Mouse (Mus musculus) adrenal gland, adult 8-10 months (tissue): ENCODE measurements around the gene Ptbp3. TPM values are rescaled to one million over a fixed set of nuclear protein-coding genes. Genes with fewer than 3 reads are reported as not detected.
A peak's percentile ranks its signal among the peaks of the same experiment; 100 is the strongest.

Experiments
- DNase-seq: peaks from one replicate; pipeline ENCODE4 v3.0.0; 2022
- total RNA-seq, 4 experiments: library from RNA; stranded (reverse); gene quantifications; 2 replicates each; pipeline ENCODE4 v1.2.4; 2022

Gene Ptbp3
- total RNA-seq, 4 experiments from 2014 or later = 89.8 to 110 (median 102) TPM

- DNase-seq = no peak
These were observed 58.1 kb downstream of the Ptbp3 start for GRCm38 (mm10) chr4:59491097-59491496.

DNA sequence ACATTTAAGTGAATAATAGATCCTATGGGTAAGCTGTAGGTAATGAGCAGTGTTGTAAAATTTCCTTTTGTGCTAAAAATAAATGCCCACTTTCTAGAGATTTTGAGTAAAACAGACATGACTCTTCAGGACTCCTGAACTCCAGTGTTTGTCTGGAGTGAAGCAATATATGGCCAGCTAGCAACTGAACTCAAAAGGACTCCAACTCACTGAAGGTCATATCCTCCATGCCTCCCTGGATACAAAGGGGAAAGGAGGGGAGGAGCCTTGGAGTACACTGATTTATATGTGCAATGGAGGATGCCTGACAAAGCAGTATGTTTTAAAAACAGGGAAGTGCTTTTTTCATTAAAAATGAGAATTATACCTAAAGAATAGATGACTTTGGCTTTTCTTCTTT lies 77.9 kb downstream of the Ptbp3 start:
- DNase-seq = no peak

DNA sequence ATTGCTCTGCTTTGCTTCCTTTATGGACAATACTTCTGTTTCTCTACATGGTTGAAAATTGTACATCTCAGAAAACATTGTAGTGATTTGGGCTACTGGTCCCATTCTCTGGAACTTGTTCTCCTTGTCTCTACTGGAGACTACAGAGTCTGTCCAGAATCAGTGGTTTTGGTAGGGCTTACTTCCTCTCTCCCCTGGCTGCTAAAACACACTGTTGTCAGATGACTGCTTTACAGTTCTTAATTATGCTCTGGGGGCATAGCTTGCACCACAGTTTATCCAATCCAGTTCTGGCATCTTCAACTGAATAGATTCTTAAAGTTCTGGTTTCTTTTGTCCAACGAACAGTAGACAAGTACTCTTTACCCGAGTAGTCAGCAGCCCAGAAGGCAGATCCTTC lies 83.7 kb downstream of the Ptbp3 start:
- DNase-seq = no peak

DNA sequence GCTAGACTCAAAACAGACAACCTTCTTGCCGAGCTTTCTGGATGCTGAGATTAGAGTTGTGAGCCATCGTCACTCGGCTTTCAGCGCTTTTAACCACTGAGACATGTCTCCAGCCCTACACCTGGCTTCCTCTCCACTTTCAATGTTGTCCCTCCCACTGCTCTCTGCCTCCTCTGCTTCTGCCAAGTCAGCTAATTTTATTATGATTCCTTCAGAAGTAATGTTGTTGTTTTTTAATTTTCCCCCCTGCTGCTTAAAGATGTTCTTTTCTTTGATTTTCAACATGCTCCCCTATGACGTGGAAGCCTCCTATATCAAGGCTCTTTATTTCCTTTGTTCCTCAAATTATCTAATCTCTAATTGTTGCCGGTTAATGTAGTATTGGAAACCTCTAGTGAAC lies 84.5 kb downstream of the Ptbp3 start:
- no peak for DNase-seq

- no peak for DNase-seq
These were observed 86.7 kb downstream of the Ptbp3 start for GRCm38 (mm10) chr4:59462494-59462893.

GRCm38 (mm10) chr4:59461116-59461727 lies 87.9 kb downstream of the Ptbp3 start:
- DNase-seq = no peak

DNA sequence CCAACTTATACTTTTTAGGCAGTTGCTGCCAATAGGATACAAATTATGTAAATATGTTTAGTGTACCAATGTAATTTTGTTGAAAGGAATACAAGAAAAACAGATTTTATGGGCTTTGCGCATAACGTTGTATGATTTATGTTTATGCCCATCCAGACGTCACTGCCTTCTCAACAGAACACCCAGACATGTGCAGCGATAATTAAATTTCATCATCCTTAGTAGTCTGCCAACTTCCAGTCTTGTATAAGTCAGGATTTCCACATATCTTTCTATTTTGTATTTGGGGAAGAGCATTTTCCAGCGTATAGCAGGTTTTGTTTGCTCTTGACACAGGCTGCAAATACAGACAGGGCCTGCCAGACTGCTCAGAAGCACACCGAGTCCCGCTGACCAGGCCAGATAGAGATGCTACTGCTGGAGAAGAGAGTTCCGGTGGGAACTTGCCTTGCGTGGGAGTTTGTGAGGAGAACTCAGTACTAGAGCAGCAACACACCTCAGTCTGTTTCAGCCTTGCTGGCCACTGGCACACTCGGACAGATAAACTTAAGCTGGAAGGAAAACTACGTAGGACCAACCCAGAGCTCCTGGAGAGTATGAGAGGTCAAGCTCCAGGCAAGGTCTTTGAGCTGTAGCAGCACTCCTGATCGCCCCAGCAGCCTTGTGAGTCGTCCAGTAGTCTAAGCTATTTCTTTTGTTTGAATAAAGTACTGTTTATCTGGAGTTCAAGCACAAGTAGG lies 89.8 kb downstream of the Ptbp3 start:
- DNase-seq = no peak

GRCm38 (mm10) chr4:59457941-59458340 lies 91.2 kb downstream of the Ptbp3 start:
- peak; percentile 58 for DNase-seq

GRCm38 (mm10) chr4:59457091-59457490 lies 92.1 kb downstream of the Ptbp3 start:
- DNase-seq = no peak

DNA sequence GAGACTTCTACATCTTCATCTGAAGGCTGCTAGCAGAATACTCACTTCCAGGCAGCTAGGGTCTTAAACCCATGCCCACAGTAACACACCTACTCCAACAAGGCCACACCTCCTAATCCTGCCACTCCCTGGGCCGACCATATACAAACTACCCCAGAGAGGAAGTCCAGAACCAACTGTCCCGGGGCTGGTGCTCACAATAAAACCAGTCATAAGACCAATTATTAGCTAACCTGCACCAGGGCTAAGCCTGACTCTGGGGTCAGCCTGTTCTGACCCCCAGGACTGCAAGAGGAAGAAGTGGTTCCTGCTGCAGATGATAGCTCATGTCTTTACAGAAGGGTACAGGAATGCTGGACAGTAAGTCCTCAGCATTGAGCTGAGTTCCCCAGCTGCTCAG lies 93.7 kb downstream of the Ptbp3 start:
- DNase-seq = no peak

DNA sequence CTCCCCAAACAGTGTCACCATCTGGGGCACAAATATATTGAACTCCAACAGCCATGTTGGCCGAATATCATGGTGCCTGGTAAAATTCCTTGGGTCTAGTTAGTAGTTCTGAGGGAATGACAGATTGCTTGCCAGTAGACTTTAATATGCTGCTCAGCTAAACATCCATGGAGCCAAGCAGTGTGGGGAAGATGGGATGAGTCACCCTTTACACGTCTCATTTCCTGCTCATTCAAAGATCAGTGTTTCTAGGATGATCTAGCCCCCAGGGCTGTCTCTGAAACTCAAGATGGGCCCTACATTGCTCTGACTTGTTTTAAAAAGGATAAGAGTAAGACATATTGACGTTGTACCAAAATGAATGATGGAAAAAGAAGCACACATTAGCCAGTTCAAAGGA lies 95.1 kb downstream of the Ptbp3 start:
- no peak for DNase-seq

DNA sequence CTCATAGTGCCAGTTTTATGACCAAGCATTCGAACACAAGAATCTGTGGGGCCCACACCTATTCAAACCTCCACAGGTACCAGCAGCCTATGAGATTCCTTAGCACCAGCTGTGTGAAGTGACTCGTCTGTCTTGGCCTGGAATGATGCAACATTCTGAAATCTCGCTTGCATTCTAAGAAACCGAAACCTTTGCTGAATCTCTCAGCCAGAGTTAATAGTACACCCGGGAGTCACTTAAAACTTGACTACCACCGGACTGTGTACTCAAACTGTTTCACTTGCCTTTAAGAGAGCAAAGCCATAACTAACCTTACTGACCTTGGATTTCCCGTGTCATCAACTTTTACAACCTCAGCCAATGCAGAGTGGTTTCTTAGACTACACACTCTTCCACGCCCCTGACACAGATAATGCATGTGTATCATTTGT lies 96.6 kb downstream of the Ptbp3 start:
- no peak for DNase-seq

DNA sequence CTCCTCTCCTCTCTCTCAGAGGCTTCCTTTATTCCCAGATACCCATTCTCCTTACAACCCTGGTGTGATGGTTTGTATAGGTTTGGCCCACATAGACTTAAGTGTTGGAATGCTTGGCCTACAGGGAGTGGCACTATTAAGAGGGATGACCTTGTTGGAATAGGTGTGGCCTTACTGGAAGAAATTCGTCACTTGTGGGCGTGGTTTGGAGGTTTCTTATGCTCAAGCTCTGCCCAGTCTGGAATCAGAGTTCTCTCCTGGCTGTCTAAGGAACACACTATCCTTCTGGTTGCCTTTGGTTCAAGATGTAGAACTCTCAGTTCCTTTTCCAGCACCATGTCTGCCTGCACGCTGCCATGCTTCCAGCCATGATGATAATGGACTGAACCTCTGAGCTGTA lies 98.3 kb downstream of the Ptbp3 start:
- no peak for DNase-seq

- no peak for DNase-seq
These were observed 98.8 kb downstream of the Ptbp3 start for GRCm38 (mm10) chr4:59450234-59450854.

GRCm38 (mm10) chr4:59447296-59447695 lies 101.9 kb downstream of the Ptbp3 start:
- DNase-seq = no peak

DNA sequence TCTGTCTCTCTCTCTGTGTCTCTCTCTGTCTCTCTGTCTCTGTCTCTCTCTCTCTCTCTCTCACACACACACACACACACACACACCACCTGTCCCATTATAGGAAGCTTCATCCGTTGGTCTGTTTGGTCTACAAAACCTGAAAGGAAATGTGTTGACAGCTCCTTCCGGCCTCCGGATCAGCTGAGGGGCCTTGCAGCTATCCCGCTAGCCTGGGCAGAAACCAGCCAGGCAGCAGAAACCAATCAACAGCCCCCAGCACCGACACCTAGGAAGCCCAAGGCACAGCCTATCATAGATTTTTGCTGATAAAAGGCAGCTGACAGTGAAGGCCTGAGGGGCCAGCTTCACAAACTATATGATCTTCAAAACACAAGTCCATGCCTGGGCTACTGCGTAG lies 103.6 kb downstream of the Ptbp3 start:
- no peak for DNase-seq

DNA sequence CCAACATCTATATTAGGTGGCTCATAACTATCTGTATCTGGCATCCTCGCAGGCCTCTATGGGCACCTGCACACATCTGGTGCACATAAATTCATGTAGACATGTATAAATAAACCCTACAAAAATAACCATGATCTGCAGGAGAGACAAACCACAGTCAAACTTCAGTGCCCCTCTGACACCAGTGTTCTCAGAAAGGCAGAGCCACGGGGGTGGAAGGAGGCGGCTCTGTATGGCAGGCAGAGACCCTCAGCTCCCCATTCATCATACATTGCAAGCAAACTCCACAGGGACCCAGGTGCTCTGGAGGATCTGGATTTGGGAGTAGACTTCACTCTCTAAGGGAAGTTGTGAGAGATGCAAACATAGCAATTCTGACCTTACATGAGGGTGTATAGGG lies 104.2 kb downstream of the Ptbp3 start:
- DNase-seq = no peak

DNA sequence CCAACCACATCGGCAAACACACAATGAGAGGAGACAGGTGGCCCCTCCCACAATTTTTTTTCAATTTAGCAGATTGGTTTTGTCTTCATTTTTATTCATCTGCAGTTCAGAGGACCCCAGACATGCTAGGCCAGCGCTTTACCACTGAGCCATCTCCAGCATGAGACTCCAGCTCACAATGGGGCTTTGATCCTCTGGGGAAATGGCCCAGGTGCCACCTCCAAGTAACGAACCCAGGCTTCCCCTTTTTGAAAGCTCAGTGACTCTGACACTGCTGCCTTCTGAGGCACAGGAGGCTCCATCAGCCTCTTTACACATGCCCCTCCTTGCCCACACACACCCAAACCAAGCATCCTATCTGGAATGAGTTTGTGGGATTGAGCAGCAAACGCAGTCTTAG lies 105.1 kb downstream of the Ptbp3 start:
- DNase-seq = no peak

GRCm38 (mm10) chr4:59441265-59441664 lies 107.9 kb downstream of the Ptbp3 start:
- DNase-seq = no peak

DNA sequence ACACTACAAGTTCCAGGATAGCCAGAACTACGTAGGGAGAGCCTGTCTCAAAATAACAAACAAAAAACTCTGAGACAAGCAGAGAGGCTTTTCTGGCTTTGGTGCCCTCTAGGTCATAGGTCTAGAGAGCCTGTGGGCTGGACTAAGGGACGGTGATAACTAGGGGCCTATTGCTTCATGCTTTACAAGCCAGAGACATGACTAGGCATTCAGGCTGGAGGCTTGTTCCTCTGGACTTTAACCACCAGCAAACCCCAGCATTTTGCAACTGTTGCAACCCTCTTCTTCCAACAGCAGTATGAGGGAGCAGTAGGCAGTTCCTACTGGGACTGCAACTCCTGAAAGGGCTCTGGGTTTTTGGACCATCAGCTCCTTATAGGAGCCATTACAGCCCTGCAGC lies 109.2 kb downstream of the Ptbp3 start:
- no peak for DNase-seq

GRCm38 (mm10) chr4:59439041-59439440 lies 110.1 kb downstream of the Ptbp3 start:
- DNase-seq = no peak

GRCm38 (mm10) chr4:59437990-59438854 lies 110.9 kb downstream of the Ptbp3 start, which contains the start of gene Susd1:
Gene Susd1 (minus strand): TSS chr4:59438633.
- DNase-seq = peak; percentile 55

DNA sequence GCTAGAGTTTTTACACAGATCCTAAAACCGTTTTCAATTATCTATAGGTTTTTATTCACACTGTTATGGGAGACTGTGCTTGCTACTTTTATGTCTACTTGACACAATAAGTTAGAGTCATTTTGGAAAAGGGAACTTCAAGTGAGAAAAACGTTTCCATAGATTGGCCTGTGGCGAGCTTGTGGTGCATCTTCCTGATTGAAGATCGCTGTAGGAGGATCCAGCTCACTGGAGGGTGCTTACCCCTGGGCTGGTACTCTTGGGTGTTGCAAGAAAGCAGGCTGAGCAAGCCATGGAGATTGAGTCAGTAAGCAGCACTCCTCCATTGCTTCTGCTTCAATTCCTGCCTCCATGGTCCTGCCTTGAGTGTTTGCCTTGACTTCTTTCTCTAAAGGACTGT lies 113.2 kb downstream of the Ptbp3 start:
- no peak for DNase-seq
